In genomic region chr10:18888751-18889150, GRCm38 (mm10) we compare ENCODE assay signal across 30 mouse cellular contexts.
"Had no signal": no experiment of that assay in that cellular context is flagged by ENCODE, and none has a peak within 500 bp of the region (broad histone marks: within the 10 kb centered on the region; RNA-seq: fewer than 3 reads in every experiment).

No protein-coding gene starts in this region.

- H3K9me3 ChIP-seq: heart, embryonic 12.5 days; heart, embryonic 13.5 days; heart, embryonic 15.5 days; hindbrain, embryonic 10.5 days; hindbrain, embryonic 12.5 days; hindbrain, embryonic 13.5 days; hindbrain, embryonic 15.5 days; intestine, embryonic 15.5 days; kidney, embryonic 15.5 days had no signal

- H3K36me3 ChIP-seq: heart, embryonic 12.5 days; heart, embryonic 13.5 days; heart, embryonic 15.5 days; hindbrain, embryonic 10.5 days; hindbrain, embryonic 12.5 days; hindbrain, embryonic 13.5 days; hindbrain, embryonic 15.5 days; intestine, embryonic 15.5 days; kidney, embryonic 15.5 days had no signal

- H3K4me1 ChIP-seq: hindbrain, embryonic 12.5 days; hindbrain, embryonic 13.5 days; hindbrain, embryonic 15.5 days; kidney, embryonic 15.5 days had no signal

- H3K27me3 ChIP-seq: heart, embryonic 12.5 days; heart, embryonic 13.5 days; heart, embryonic 15.5 days; hindbrain, embryonic 12.5 days; hindbrain, embryonic 13.5 days; hindbrain, embryonic 15.5 days; intestine, embryonic 15.5 days; kidney, embryonic 15.5 days had no signal

- H3K4me3 ChIP-seq: heart, embryonic 12.5 days; heart, embryonic 13.5 days; heart, embryonic 15.5 days; hindbrain, embryonic 10.5 days; hindbrain, embryonic 12.5 days; hindbrain, embryonic 13.5 days; hindbrain, embryonic 15.5 days; intestine, embryonic 15.5 days; kidney, embryonic 15.5 days; layer of hippocampus, adult 2 months; left cerebral cortex, adult 2 months had no signal

- H3K9ac ChIP-seq: heart, embryonic 12.5 days; heart, embryonic 13.5 days; heart, embryonic 15.5 days; hindbrain, embryonic 12.5 days; hindbrain, embryonic 13.5 days; hindbrain, embryonic 14.5 days; hindbrain, embryonic 15.5 days; intestine, embryonic 15.5 days; kidney, embryonic 15.5 days had no signal

- H3K27ac ChIP-seq: heart, embryonic 13.5 days; heart, embryonic 15.5 days; hindbrain, embryonic 10.5 days; hindbrain, embryonic 12.5 days; hindbrain, embryonic 13.5 days; hindbrain, embryonic 14.5 days; hindbrain, embryonic 15.5 days; hindbrain, postnatal 0 days; intestine, embryonic 15.5 days; kidney, embryonic 15.5 days; kidney, postnatal 0 days; layer of hippocampus, adult 2 months; left cerebral cortex, adult 2 months had no signal

- DNase-seq: heart, postnatal 10 days; heart, postnatal 14 days; heart, postnatal 36 days; heart, postnatal 4 days; kidney, adult 11 months; kidney, adult 18-20 months; kidney, adult 2 months; kidney, adult 8-10 months; kidney, adult 9 months; kidney, postnatal 10 days; kidney, postnatal 14 days; kidney, postnatal 25 days; kidney, postnatal 36 days; kidney, postnatal 4 days; layer of hippocampus, adult 9-11 months; layer of hippocampus, postnatal 36 days had no signal
